Mouse (Mus musculus): Measurements from ENCODE around the gene Il20ra. TPM values are rescaled to one million over a fixed set of nuclear protein-coding genes. Genes with fewer than 3 reads are reported as not detected.
"Not testable (repeated sequence)": the region's sequence is repeated elsewhere in the genome, so short reads cannot be mapped to it uniquely, and the experiment has no call there.

The Il20ra gene
- polyA plus RNA-seq, 1 experiment from 2014 or later = 0.09 TPM

DNA sequence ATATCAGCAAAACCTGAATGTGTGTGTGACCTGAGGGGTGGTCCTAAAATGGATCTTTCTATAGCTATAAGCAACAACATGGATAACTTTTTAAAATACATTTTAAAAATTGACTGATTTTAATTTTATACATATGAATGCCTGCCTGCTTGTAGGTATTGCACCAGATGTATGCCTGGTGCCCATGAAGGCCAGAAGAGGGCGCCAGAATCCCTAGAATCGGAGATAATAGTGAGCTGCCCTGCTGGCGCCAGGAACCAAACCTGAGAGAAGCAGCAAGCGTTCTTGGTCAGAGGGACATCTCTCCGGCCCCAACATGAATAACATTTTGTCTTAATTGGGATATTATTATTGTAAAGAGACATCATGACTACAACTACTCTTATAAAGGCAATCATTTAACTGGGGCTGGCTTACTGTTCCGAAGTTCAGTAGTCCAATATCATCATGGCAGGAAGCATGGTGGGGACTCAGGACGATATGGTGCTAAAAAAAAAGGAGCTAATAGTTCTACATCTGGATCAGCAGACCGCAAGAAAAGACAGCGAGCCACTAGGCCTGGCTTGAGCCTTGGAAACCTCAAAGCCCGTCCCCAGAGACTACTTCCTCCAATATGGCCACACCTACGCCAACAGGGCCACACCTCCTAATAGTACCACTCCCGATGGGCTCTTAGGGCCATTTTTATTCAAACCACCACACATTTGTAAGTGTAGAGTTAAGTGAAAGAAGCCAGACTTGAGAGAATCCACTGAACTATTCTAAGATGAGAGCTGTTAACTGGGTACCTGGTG, 3.9 kb upstream of the Il20ra start:
- no peak overlapping the region for H3K4me2 ChIP-seq (replicated peaks)

DNA sequence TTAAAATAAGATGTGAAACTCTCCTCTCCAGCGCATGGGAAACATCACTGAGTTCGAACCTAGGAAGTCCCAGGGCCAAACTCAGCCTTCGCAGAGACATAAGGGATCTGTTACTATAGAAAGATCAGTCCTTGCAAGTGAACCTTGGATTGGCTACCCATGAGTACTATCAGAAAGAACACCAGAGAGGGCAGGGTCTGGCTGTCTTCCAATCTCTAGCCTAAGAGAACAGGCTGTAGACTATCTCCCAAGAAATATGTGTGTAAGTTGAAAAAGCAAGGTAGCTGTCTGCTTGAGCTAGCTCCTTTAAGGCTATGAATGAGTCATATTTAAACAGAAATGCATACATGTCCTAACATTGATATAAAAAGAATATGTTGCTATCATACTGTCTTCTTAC, 1.4 kb upstream of the Il20ra start:
- H3K9me3 ChIP-seq (replicated peaks) = no peaks in the 10 kb centered on the region
- H3K27ac ChIP-seq = no peak overlapping the region
- peaks cover 35% of the 10 kb centered on the region for H3K27me3 ChIP-seq
- H3K36me3 ChIP-seq = no peaks in the 10 kb centered on the region
- no peak overlapping the region for H3K9ac ChIP-seq
- H3K4me1 ChIP-seq = peaks cover 4% of the 10 kb centered on the region
- no peak for ATAC-seq (ENCODE audit: low FRiP score)
- WGBS = 87% methylated on average over 3 of the region's 3 CpGs
- no peak overlapping the region for H3K4me2 ChIP-seq (replicated peaks)
- no peak overlapping the region for H3K4me3 ChIP-seq

More for the DNA sequence above, 3.9 kb upstream of the Il20ra start:
- no peak overlapping the region for H3K4me3 ChIP-seq
- H3K9me3 ChIP-seq (replicated peaks) = no peaks in the 10 kb centered on the region
- peaks cover 22% of the 10 kb centered on the region for H3K27me3 ChIP-seq
- 56% methylated on average over 12 of the region's 12 CpGs for WGBS
- H3K4me1 ChIP-seq = peaks cover 4% of the 10 kb centered on the region
- no peak overlapping the region for H3K9ac ChIP-seq
- H3K27ac ChIP-seq = no peak overlapping the region
- no peak for ATAC-seq (ENCODE audit: low FRiP score)
- H3K36me3 ChIP-seq = no peaks in the 10 kb centered on the region

DNA sequence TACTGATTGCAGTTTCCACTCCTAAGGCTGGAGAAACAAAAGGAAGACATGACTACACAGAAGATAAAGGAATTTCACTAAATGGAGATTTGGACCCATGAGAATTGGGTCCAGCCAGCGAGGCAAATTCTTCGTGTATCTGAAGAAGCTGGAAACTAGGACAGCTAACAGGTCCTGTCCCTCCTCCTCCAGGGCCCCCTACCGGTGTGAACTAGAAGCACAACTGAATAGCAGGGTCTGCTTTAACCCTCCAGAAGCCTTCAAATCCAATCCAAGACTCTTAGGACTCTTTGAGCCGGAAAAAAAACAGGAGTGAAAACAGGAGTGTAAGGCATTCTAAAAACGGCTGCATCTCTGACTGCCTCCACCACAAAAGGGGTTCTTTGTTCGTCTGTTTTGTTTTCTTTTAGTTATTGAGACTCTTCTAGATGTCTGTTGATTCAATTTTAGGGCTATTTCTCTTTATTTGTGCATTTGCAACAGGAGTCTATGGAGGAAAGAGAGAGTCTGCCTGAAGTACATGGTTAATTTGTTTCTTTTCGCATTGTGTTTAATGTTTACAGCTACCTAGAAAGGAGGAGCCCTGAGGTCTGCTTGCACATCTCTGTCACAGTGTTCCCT, 709 bp upstream of the Il20ra start:
- H3K27ac ChIP-seq = no peak overlapping the region
- H3K36me3 ChIP-seq = no peaks in the 10 kb centered on the region
- no peak overlapping the region for H3K9ac ChIP-seq
- H3K4me2 ChIP-seq (replicated peaks) = no peak overlapping the region
- peaks cover 35% of the 10 kb centered on the region for H3K27me3 ChIP-seq
- no peak overlapping the region for H3K4me3 ChIP-seq
- peaks cover 4% of the 10 kb centered on the region for H3K4me1 ChIP-seq
- H3K9me3 ChIP-seq (replicated peaks) = no peaks in the 10 kb centered on the region
- ATAC-seq (ENCODE audit: low FRiP score) = no peak
- 40% methylated on average over 7 of the region's 7 CpGs for WGBS

DNA sequence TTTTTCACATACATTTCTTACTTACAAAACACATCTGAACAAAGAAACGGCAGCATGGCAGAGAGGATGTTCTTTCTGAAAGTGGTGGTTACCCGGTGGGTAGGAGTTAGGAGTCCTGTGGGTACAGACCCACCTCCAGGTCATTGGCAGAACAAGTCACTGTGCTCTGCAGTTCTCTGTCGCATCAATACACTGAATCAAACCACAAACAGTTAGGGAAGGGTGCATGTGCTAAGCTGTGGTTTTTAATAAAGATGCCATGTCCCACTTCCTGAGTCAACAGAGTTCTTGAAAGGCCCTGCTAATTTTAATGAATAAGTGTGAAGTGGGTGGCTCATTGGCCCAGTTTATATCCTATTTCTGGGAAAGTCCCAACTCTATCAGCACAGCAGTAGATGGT, 6.3 kb downstream of the Il20ra start:
- no peak overlapping the region for H3K27ac ChIP-seq
- no peak overlapping the region for H3K9ac ChIP-seq
- WGBS = 83% methylated on average over 3 of the region's 3 CpGs
- H3K36me3 ChIP-seq = no peaks in the 10 kb centered on the region
- no peak overlapping the region for H3K4me2 ChIP-seq (replicated peaks)
- no peak overlapping the region for H3K4me3 ChIP-seq
- peaks cover 12% of the 10 kb centered on the region; the same call in 1 of the 2 replicates for H3K27me3 ChIP-seq
- no peaks in the 10 kb centered on the region for H3K4me1 ChIP-seq
- ATAC-seq (ENCODE audit: low FRiP score) = no peak
- H3K9me3 ChIP-seq (replicated peaks) = no peaks in the 10 kb centered on the region

DNA sequence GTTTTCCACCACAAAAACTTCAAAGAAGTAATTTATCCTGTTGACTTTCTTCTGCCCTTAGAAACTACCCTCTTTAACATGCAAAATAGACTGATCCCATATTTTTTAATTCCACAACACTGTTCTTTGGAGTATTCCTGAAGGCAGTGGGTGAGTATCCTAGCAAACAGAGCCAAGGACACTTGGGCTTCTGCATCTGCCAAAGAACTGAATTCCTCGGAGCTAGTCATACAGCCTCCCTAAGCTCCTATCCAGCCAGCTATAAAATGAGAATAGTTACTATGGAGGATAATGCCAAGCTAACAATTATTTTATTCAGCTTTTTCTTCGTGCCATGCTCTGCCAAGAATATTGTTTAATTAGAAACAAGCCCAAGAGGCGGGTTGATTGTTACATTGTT, 9.9 kb downstream of the Il20ra start:
- no peaks in the 10 kb centered on the region for H3K36me3 ChIP-seq
- H3K9ac ChIP-seq = no peak overlapping the region
- no peaks in the 10 kb centered on the region for H3K4me1 ChIP-seq
- WGBS = 76% methylated on average over 3 of the region's 3 CpGs
- H3K4me3 ChIP-seq = no peak overlapping the region
- H3K27ac ChIP-seq = no peak overlapping the region
- no peak overlapping the region for H3K4me2 ChIP-seq (replicated peaks)
- H3K9me3 ChIP-seq (replicated peaks) = no peaks in the 10 kb centered on the region
- no peaks in the 10 kb centered on the region for H3K27me3 ChIP-seq
- ATAC-seq (ENCODE audit: low FRiP score) = no peak

DNA sequence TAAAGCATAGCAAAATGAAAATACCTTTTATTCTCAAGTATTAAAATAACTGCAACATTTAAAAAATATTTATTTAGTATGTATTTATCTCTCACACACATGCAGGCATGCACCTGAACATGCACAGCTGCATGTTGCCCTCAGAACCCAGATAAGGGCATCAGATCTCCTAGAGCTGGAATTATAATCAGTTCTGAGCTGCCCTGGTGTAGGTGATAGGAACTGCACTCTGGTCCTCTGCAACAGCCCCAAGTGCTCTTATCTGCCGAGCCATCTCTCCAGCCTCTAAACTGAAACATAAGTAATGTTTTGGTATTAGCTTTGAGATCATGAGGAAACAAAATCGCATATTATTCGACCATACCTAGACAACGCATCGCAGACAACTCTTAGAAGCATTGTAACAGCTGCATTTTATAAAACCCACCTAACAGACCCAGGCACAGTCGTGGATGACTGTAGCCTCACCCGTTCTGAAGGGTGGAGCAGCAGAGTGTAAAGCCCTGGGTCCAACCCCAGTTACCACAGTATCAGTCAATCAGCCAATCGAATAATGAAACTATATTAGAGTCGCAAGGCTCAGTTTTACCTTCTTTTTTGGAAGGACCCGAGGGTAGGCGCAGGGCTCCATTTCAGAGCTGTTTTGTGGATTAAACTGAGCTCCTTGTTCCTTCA, 11.9 kb downstream of the Il20ra start:
- Histone ChIP-seq H3K36me3 (no peaks in the 10 kb centered on the region), H3K4me2 (replicated peaks) (no peak overlapping the region), H3K9me3 (replicated peaks) (no peaks in the 10 kb centered on the region), H3K27me3 (no peaks in the 10 kb centered on the region), H3K9ac (no peak overlapping the region), H3K4me1 (no peaks in the 10 kb centered on the region), H3K27ac (no peak overlapping the region), H3K4me3 (no peak overlapping the region)
- ATAC-seq (ENCODE audit: low FRiP score) = no peak
- 90% methylated on average over 11 of the region's 11 CpGs for WGBS

DNA sequence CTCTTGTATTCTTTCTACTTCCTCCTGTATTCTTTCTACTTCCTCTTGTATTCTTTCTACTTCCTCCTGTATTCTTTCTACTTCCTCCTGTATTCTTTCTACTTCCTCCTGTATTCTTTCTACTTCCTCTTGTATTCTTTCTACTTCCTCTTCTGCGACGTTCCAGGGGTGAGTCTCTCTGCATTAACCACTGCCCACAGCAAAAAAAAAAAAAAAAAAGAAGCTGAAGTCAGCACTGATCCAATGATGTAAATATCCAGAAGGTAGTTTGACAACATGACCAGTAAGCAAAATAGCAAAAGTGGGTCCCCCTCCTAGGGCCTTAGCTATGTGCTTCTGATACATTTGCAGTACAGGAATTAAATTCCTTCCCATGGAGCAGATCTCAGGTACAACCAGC, 26.1 kb downstream of the Il20ra start:
- not testable (repeated sequence) for H3K36me3 ChIP-seq; H3K4me2 ChIP-seq (replicated peaks); H3K9ac ChIP-seq; H3K27ac ChIP-seq; H3K4me1 ChIP-seq; H3K9me3 ChIP-seq (replicated peaks); H3K27me3 ChIP-seq; ATAC-seq (ENCODE audit: low FRiP score); H3K4me3 ChIP-seq
- 77% methylated on average over 2 of the region's 2 CpGs for WGBS

DNA sequence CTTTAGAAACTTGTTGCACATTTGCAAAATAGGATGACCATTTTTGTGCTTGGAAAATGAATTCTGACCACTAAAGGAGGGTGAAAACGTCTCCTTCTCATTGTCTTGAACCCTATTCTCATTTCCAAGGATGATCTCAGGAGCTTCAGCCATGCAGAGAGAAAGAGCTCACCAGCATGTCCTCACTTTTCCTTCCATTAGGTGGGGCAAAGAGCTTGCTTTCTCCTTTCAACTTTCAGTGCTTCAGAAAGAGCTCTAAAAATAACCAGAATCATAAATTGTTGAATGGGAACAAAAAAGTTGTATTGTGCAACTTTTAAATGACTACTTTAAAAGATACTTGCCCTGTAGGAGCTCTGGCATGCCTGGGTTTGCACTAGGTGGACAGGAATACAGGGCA, 33.3 kb downstream of the Il20ra start:
- no peak for ATAC-seq (ENCODE audit: low FRiP score)
- H3K4me2 ChIP-seq (replicated peaks) = no peak overlapping the region
- H3K36me3 ChIP-seq = no peaks in the 10 kb centered on the region
- no peak overlapping the region for H3K9ac ChIP-seq
- H3K9me3 ChIP-seq (replicated peaks) = no peaks in the 10 kb centered on the region
- H3K4me1 ChIP-seq = no peaks in the 10 kb centered on the region
- WGBS = 53% methylated on average over 1 of the region's 1 CpGs
- no peak overlapping the region for H3K4me3 ChIP-seq
- no peaks in the 10 kb centered on the region for H3K27me3 ChIP-seq
- no peak overlapping the region for H3K27ac ChIP-seq

DNA sequence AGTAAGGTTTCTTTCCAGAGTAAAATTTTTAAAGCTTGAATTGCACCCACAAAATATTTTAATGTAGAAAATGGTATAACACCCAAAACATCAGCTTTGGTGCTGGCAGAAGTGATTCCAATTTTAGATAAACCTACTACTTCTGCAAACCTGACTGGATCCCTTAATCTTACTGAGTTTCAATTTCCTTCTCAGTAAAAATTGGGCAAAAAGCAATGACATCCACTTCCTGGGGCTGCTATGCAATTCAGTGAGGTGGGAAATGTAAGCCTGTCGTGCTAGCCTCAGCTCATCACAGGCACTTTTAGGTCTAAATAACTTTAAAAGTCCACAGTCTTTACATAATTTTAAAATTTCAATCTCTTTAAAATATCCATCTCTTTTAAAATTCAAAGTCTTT, 33.8 kb downstream of the Il20ra start:
- H3K27me3 ChIP-seq = no peaks in the 10 kb centered on the region
- H3K9ac ChIP-seq = no peak overlapping the region
- H3K4me2 ChIP-seq (replicated peaks) = no peak overlapping the region
- WGBS = 77% methylated on average over 1 of the region's 1 CpGs
- no peak overlapping the region for H3K4me3 ChIP-seq
- no peaks in the 10 kb centered on the region for H3K4me1 ChIP-seq
- no peak overlapping the region for H3K27ac ChIP-seq
- no peaks in the 10 kb centered on the region for H3K9me3 ChIP-seq (replicated peaks)
- no peak for ATAC-seq (ENCODE audit: low FRiP score)
- H3K36me3 ChIP-seq = no peaks in the 10 kb centered on the region

DNA sequence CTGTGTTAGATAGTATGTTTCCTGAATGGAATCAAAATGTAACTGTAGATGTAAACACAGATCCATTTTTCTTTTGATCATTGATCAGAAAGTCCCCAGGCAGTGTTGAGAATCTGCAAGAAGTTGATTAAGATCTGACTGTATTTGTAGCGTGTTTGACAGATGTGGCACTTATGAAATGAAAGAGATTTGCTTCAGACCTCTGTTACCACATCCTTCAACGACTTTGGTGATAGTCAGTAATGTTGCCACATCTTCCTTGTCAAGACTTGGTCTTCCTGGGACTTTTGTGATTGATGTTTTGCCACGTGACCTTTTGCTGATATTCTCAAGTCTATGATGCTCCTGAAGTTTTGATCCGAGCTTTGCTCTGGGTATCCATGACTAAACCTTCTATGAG, 35.3 kb downstream of the Il20ra start:
- WGBS = 87% methylated on average over 4 of the region's 4 CpGs
- Histone ChIP-seq H3K36me3 (no peaks in the 10 kb centered on the region), H3K27ac (no peak overlapping the region), H3K9ac (no peak overlapping the region), H3K4me2 (replicated peaks) (no peak overlapping the region), H3K27me3 (no peaks in the 10 kb centered on the region), H3K4me3 (no peak overlapping the region), H3K4me1 (no peaks in the 10 kb centered on the region), H3K9me3 (replicated peaks) (no peaks in the 10 kb centered on the region)
- no peak for ATAC-seq (ENCODE audit: low FRiP score)

DNA sequence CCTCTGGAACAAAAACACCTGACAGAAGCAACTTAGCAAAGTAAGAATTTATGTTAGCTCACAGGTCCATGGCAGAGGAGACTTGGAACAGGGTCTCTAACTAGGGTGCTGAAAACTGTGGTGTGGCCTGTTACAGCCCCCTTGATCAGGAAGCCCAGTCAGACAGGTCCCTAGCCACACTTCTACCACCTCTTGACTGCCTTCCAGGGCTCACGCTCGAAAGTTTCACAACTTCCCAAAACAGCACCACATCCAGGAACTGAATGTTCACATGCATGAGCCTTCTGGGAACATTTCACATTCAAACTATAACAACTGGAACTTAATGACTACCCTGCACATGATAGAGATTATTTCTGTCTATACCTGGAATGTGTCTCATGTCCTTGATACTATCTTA, 53.1 kb downstream of the Il20ra start:
- Histone ChIP-seq H3K36me3 (no peaks in the 10 kb centered on the region), H3K27me3 (no peaks in the 10 kb centered on the region), H3K27ac (no peak overlapping the region), H3K9me3 (replicated peaks) (no peaks in the 10 kb centered on the region), H3K4me1 (no peaks in the 10 kb centered on the region), H3K4me3 (no peak overlapping the region), H3K9ac (no peak overlapping the region), H3K4me2 (replicated peaks) (no peak overlapping the region)
- ATAC-seq (ENCODE audit: low FRiP score) = no peak
- WGBS = 96% methylated on average over 2 of the region's 2 CpGs

DNA sequence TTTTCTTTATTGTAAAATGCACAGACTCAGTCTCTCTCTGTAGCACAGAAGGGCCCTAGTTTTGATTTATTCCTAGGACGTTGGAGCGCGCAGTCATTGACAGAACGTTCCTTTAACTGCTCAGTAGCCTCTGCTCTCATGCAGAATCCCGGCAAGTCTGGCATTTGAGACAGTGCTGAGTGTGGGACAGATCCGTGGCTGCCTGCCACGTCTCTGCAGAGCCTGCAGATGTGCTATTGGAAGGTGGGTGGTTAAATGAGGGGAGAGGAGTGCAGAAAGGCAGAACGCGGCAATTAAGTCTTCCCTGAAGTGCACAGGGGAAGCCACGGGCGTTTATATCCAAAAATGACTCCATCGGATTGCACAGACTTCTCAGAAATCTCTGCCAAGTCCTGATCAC, 66.7 kb downstream of the Il20ra start:
- Histone ChIP-seq H3K27ac (no peak overlapping the region), H3K4me1 (no peaks in the 10 kb centered on the region), H3K4me3 (no peak overlapping the region), H3K9ac (no peak overlapping the region), H3K27me3 (no peaks in the 10 kb centered on the region), H3K4me2 (replicated peaks) (no peak overlapping the region), H3K36me3 (no peaks in the 10 kb centered on the region), H3K9me3 (replicated peaks) (no peaks in the 10 kb centered on the region)
- ATAC-seq (ENCODE audit: low FRiP score) = no peak
- WGBS = 89% methylated on average over 12 of the region's 12 CpGs

Data from hindbrain, embryonic 12.5 days (tissue).